Mouse (Mus musculus) liver, adult 2 months (tissue): ENCODE results near the gene Neu1. TPM values are rescaled to one million over a fixed set of nuclear protein-coding genes. Genes with fewer than 3 reads are reported as not detected.
"Not testable (repeated sequence)": the region's sequence is repeated elsewhere in the genome, so short reads cannot be mapped to it uniquely, and the experiment has no call there.

Experiments used
- DNase-seq: peaks from one replicate; pipeline ENCODE4 v3.0.0-alpha.2; 2011; ENCODE audit warnings: low read depth, low spot score; ENCODE audit errors: extremely low read depth
- H3K27ac ChIP-seq: fragments of 200-500 bp; replicated peaks from 2 replicates; pipeline ENCODE4 v1.5.1; 2012; ENCODE audit warnings: low read depth, mild to moderate bottlenecking, control low read depth, inconsistent platforms, low read length; ENCODE audit not compliant: insufficient read depth
- H3K27me3 ChIP-seq: fragments of 200-500 bp; 2 replicates; pipeline ENCODE4 v1.6.1; 2012; ENCODE audit warnings: mild to moderate bottlenecking, moderate library complexity, low read length, inconsistent platforms; ENCODE audit not compliant: control insufficient read depth, insufficient read depth
- H3K36me3 ChIP-seq: fragments of 200-500 bp; 2 replicates; pipeline ENCODE4 v1.6.1; 2012; ENCODE audit warnings: low read length, inconsistent platforms; ENCODE audit not compliant: control insufficient read depth, insufficient read depth
- H3K4me1 ChIP-seq: fragments of 200-500 bp; 2 replicates; pipeline ENCODE4 v1.6.1; 2011; ENCODE audit warnings: low read length; ENCODE audit not compliant: control insufficient read depth, insufficient read depth
- H3K4me3 ChIP-seq: fragments of 200-500 bp; 2 replicates; pipeline ENCODE4 v1.5.1; 2011; ENCODE audit warnings: low read depth, mild to moderate bottlenecking, control low read depth, low read length, moderate library complexity; ENCODE audit not compliant: insufficient read depth
- H3K79me2 ChIP-seq: fragments of 200-500 bp; 2 replicates; pipeline ENCODE4 v1.6.1; 2012; ENCODE audit warnings: inconsistent platforms, mild to moderate bottlenecking, low read length, moderate library complexity; ENCODE audit not compliant: control insufficient read depth, insufficient read depth
- H3K9ac ChIP-seq: fragments of 200-500 bp; 2 replicates; pipeline ENCODE4 v1.6.1; 2012; ENCODE audit warnings: low read depth, mild to moderate bottlenecking, control low read depth, inconsistent platforms, low read length
- CTCF ChIP-seq: fragments of 200-500 bp; IDR thresholded peaks from 2 replicates; pipeline ENCODE4 v1.5.1; 2011; ENCODE audit warnings: low read depth, low read length, control low read depth
- POLR2A ChIP-seq: fragments of 200-500 bp; IDR thresholded peaks from 2 replicates; pipeline ENCODE4 v1.6.1; 2011; ENCODE audit warnings: low read length, control low read depth; ENCODE audit not compliant: insufficient read depth; ENCODE audit errors: extremely low read depth
- WGBS: fragments of 180-500 bp; shearing (Covaris S2); methylation state at CpG from one replicate; pipeline ENCODE4 v1.1.7; 2018; 5-methylcytosine and 5-hydroxymethylcytosine counted together
- polyA plus RNA-seq: library from polyadenylated mRNA; depleted of rRNA; stranded (reverse); fragments of >200 nt; gene quantifications from 2 replicates; pipeline ENCODE4 v1.2.3, GENCODE M21; 2012
- total RNA-seq: library from RNA; depleted of rRNA; stranded (reverse); fragments of >200 nt; gene quantifications from 2 replicates; pipeline ENCODE4 v1.2.3, GENCODE M21; 2014

Neu1 gene
- total and polyA plus RNA-seq, 2 experiments, result 27.6 to 62.5 TPM

- TF ChIP-seq POLR2A (no peak), CTCF (no peak)
- WGBS, result under 1% methylated on average over 26 of the region's 47 CpGs
- Histone ChIP-seq H3K27ac (peak overlapping the region; percentile 81; the same call in 1 of the 2 replicates), H3K4me3 (peak overlapping the region; percentile 75), H3K36me3 (no peaks in the 10 kb centered on the region), H3K9ac (peak overlapping the region; percentile 81), H3K79me2 (peaks cover 10% of the 10 kb centered on the region; the same call in 1 of the 2 replicates), H3K27me3 (no peaks in the 10 kb centered on the region), H3K4me1 (peaks cover 6% of the 10 kb centered on the region)
- DNase-seq, result no peak
These were observed 32.4 kb upstream of the Neu1 start for GRCm38 (mm10) chr17:34898706-34899052.

GRCm38 (mm10) chr17:34899053-34899889, 31.8 kb upstream of the Neu1 start:
- DNase-seq, result no peak

GRCm38 (mm10) chr17:34899890-34900243, 31.2 kb upstream of the Neu1 start:
- WGBS, result 0% methylated on average over 5 of the region's 5 CpGs
- H3K36me3 ChIP-seq, result 0 out of 2 replicates have a peak, but pooled peaks cover 2% of the 10 kb centered on the region
- H3K4me1 ChIP-seq, result peaks cover 6% of the 10 kb centered on the region
- peak overlapping the region; percentile 81 for H3K9ac ChIP-seq
- DNase-seq, result peak; percentile 56
- no peaks in the 10 kb centered on the region for H3K27me3 ChIP-seq
- H3K4me3 ChIP-seq, result peak overlapping the region; percentile 75
- peak overlapping the region; percentile 81 for H3K27ac ChIP-seq
- TF ChIP-seq CTCF (no peak), POLR2A (no peak)
- H3K79me2 ChIP-seq, result peaks cover 10% of the 10 kb centered on the region; the same call in 1 of the 2 replicates

More at GRCm38 (mm10) chr17:34899053-34899889, 31.8 kb upstream of the Neu1 start:
- Histone ChIP-seq H3K27me3 (no peaks in the 10 kb centered on the region), H3K4me1 (peaks cover 6% of the 10 kb centered on the region), H3K36me3 (no peaks in the 10 kb centered on the region), H3K9ac (peak overlapping the region; percentile 81), H3K79me2 (peaks cover 10% of the 10 kb centered on the region; the same call in 1 of the 2 replicates), H3K27ac (peak overlapping the region; percentile 81), H3K4me3 (peak overlapping the region; percentile 75)
- under 1% methylated on average over 38 of the region's 45 CpGs for WGBS
- TF ChIP-seq POLR2A (0 out of 2 replicates have a peak, but pooled peaks have one; percentile 23), CTCF (no peak)

GRCm38 (mm10) chr17:34900826-34901225, 30.2 kb upstream of the Neu1 start:
- H3K27ac ChIP-seq, H3K36me3 ChIP-seq, H3K4me1 ChIP-seq, H3K4me3 ChIP-seq, H3K9ac ChIP-seq, H3K27me3 ChIP-seq, H3K79me2 ChIP-seq, DNase-seq: not testable (repeated sequence)

GRCm38 (mm10) chr17:34901948-34902347, 29.1 kb upstream of the Neu1 start:
- not testable (repeated sequence) for H3K27me3 ChIP-seq, H3K4me1 ChIP-seq, H3K9ac ChIP-seq, H3K27ac ChIP-seq, H3K4me3 ChIP-seq, H3K79me2 ChIP-seq, DNase-seq
- H3K36me3 ChIP-seq, result peaks cover 10% of the 10 kb centered on the region; the same call in 1 of the 2 replicates
- WGBS, result 92% methylated on average over 9 of the region's 10 CpGs

GRCm38 (mm10) chr17:34902895-34903294, 28.2 kb upstream of the Neu1 start:
- Histone ChIP-seq H3K79me2 (peaks cover 10% of the 10 kb centered on the region; the same call in 1 of the 2 replicates), H3K9ac (no peak overlapping the region), H3K27me3 (no peaks in the 10 kb centered on the region), H3K36me3 (peaks cover 15% of the 10 kb centered on the region; the same call in 1 of the 2 replicates), H3K27ac (no peak overlapping the region), H3K4me3 (no peak overlapping the region), H3K4me1 (0 out of 2 replicates have a peak, but pooled peaks cover under 1% of the 10 kb centered on the region)
- TF ChIP-seq CTCF (no peak), POLR2A (no peak)
- WGBS, result 87% methylated on average over 9 of the region's 9 CpGs
- no peak for DNase-seq
